Mouse (Mus musculus): ENCODE measurements around the gene Zmat1. TPM values are rescaled to one million over a fixed set of nuclear protein-coding genes. Genes with fewer than 3 reads are reported as not detected.
"Not testable (repeated sequence)": the region's sequence is repeated elsewhere in the genome, so short reads cannot be mapped to it uniquely, and the experiment has no call there.

The Zmat1 gene
- 7.0 and 8.8 TPM in 2 replicates for polyA plus RNA-seq (2016; fragmentation: Nextera tagmentation; extraction: Ambion mirVana)

GRCm38 (mm10) chrX:135008720-135009470 is at the start of gene Zmat1:
Gene Zmat1, minus strand, starts transcription at chrX:135009209.
- peak within 1 kb of the TSS; percentile 49 for H3K4me2 ChIP-seq (replicated peaks)
- 26% methylated on average over 49 of the region's 65 CpGs for WGBS
- ATAC-seq (ENCODE audit: low FRiP score): peak; percentile 99
- H3K27me3 ChIP-seq: peaks cover 13% of the 10 kb centered on the region
- no peaks in the 10 kb centered on the region for H3K36me3 ChIP-seq
- H3K27ac ChIP-seq: peak within 1 kb of the TSS; percentile 95
- H3K4me3 ChIP-seq: peak within 1 kb of the TSS; percentile 58
- H3K9ac ChIP-seq: peak within 1 kb of the TSS; percentile 78
- no peaks in the 10 kb centered on the region for H3K4me1 ChIP-seq
- no peaks in the 10 kb centered on the region for H3K9me3 ChIP-seq (replicated peaks)

GRCm38 (mm10) chrX:135053939-135054338 is 44.9 kb upstream of the Zmat1 start:
- ATAC-seq (ENCODE audit: low FRiP score): not testable (repeated sequence)
- 66% methylated on average over 1 of the region's 1 CpGs for whole genome bisulfite sequencing

GRCm38 (mm10) chrX:135035962-135036375 is 27.0 kb upstream of the Zmat1 start:
- peak; percentile 64 for ATAC-seq (ENCODE audit: low FRiP score)

More at GRCm38 (mm10) chrX:135053939-135054338, 44.9 kb upstream of the Zmat1 start:
- H3K4me2 ChIP-seq (replicated peaks); H3K36me3 ChIP-seq; H3K9me3 ChIP-seq (replicated peaks); H3K27ac ChIP-seq; H3K9ac ChIP-seq; H3K4me3 ChIP-seq; H3K4me1 ChIP-seq: not testable (repeated sequence)
- H3K27me3 ChIP-seq: peaks cover 12% of the 10 kb centered on the region

GRCm38 (mm10) chrX:135025135-135025534 is 16.1 kb upstream of the Zmat1 start:
- Histone ChIP-seq H3K27me3 (peaks cover 7% of the 10 kb centered on the region), H3K36me3 (no peaks in the 10 kb centered on the region), H3K27ac (no peak overlapping the region), H3K4me1 (no peaks in the 10 kb centered on the region), H3K4me2 (replicated peaks) (no peak overlapping the region), H3K4me3 (no peak overlapping the region), H3K9me3 (replicated peaks) (no peaks in the 10 kb centered on the region), H3K9ac (no peak overlapping the region)
- no peak for ATAC-seq (ENCODE audit: low FRiP score)
- WGBS: 85% methylated on average over 9 of the region's 9 CpGs

More at GRCm38 (mm10) chrX:135035962-135036375, 27.0 kb upstream of the Zmat1 start:
- no peak overlapping the region for H3K27ac ChIP-seq
- H3K9ac ChIP-seq: no peak overlapping the region
- H3K36me3 ChIP-seq: no peaks in the 10 kb centered on the region
- peaks cover 17% of the 10 kb centered on the region for H3K27me3 ChIP-seq
- H3K4me2 ChIP-seq (replicated peaks): peak overlapping the region; percentile 54
- WGBS: 25% methylated on average over 24 of the region's 24 CpGs
- no peaks in the 10 kb centered on the region for H3K4me1 ChIP-seq
- H3K4me3 ChIP-seq: peak overlapping the region; percentile 33
- no peaks in the 10 kb centered on the region for H3K9me3 ChIP-seq (replicated peaks)

- Histone ChIP-seq H3K4me3 (no peak overlapping the region), H3K4me1 (no peaks in the 10 kb centered on the region), H3K27ac (no peak overlapping the region), H3K27me3 (peaks cover 21% of the 10 kb centered on the region), H3K4me2 (replicated peaks) (no peak overlapping the region), H3K36me3 (no peaks in the 10 kb centered on the region), H3K9ac (no peak overlapping the region), H3K9me3 (replicated peaks) (no peaks in the 10 kb centered on the region)
- 45% methylated on average over 3 of the region's 3 CpGs for WGBS
- ATAC-seq (ENCODE audit: low FRiP score): no peak
Measured at GRCm38 (mm10) chrX:135011381-135011780, 2.4 kb upstream of the Zmat1 start.

- H3K4me3 ChIP-seq: peak overlapping the region; percentile 58
- H3K36me3 ChIP-seq: no peaks in the 10 kb centered on the region
- 34% methylated on average over 6 of the region's 6 CpGs for WGBS
- H3K27ac ChIP-seq: no peak overlapping the region
- peak; percentile 42; the same call in 1 of the 2 replicates for ATAC-seq (ENCODE audit: low FRiP score)
- H3K4me1 ChIP-seq: no peaks in the 10 kb centered on the region
- H3K9ac ChIP-seq: no peak overlapping the region
- H3K9me3 ChIP-seq (replicated peaks): no peaks in the 10 kb centered on the region
- peak overlapping the region; percentile 42 for H3K4me2 ChIP-seq (replicated peaks)
- H3K27me3 ChIP-seq: peaks cover 13% of the 10 kb centered on the region
Measured at GRCm38 (mm10) chrX:135009471-135009815, 434 bp upstream of the Zmat1 start.

- Histone ChIP-seq H3K36me3 (no peaks in the 10 kb centered on the region), H3K4me3 (peak overlapping the region; percentile 58), H3K27ac (no peak overlapping the region), H3K9me3 (replicated peaks) (no peaks in the 10 kb centered on the region), H3K4me1 (no peaks in the 10 kb centered on the region), H3K27me3 (peaks cover 13% of the 10 kb centered on the region), H3K9ac (no peak overlapping the region; the same call in 1 of the 2 replicates), H3K4me2 (replicated peaks) (peak overlapping the region; percentile 49)
- ATAC-seq (ENCODE audit: low FRiP score): no peak
- WGBS: 37% methylated on average over 5 of the region's 5 CpGs
Measured at GRCm38 (mm10) chrX:135008021-135008420, 988 bp downstream of the Zmat1 start.

GRCm38 (mm10) chrX:134964546-134964945 is 44.5 kb downstream of the Zmat1 start, which contains the start of gene Nxf2:
Gene Nxf2, minus strand, starts transcription at chrX:134964754.
- ATAC-seq (ENCODE audit: low FRiP score): no peak
- H3K27ac ChIP-seq: no peak within 1 kb of the TSS

GRCm38 (mm10) chrX:134963305-134964094 is 45.5 kb downstream of the Zmat1 start:
- Histone ChIP-seq H3K27ac (no peak overlapping the region), H3K4me3 (peak overlapping the region; percentile 32), H3K9ac (no peak overlapping the region), H3K27me3 (0 out of 2 replicates have a peak, but pooled peaks cover 4% of the 10 kb centered on the region), H3K36me3 (no peaks in the 10 kb centered on the region), H3K4me1 (no peaks in the 10 kb centered on the region), H3K9me3 (replicated peaks) (no peaks in the 10 kb centered on the region), H3K4me2 (replicated peaks) (peak overlapping the region; percentile 47)
- ATAC-seq (ENCODE audit: low FRiP score): peak; percentile 89
- WGBS: 48% methylated on average over 42 of the region's 53 CpGs

More at GRCm38 (mm10) chrX:134964546-134964945, 44.5 kb downstream of the Zmat1 start, which contains the start of gene Nxf2:
- WGBS: 92% methylated on average over 19 of the region's 19 CpGs
- Histone ChIP-seq H3K27me3 (no peaks in the 10 kb centered on the region; the same call in 1 of the 2 replicates), H3K9ac (no peak within 1 kb of the TSS), H3K4me2 (replicated peaks) (peak within 1 kb of the TSS; percentile 47), H3K4me1 (no peaks in the 10 kb centered on the region), H3K36me3 (no peaks in the 10 kb centered on the region), H3K9me3 (replicated peaks) (no peaks in the 10 kb centered on the region), H3K4me3 (peak within 1 kb of the TSS; percentile 32)

- no peak overlapping the region for H3K27ac ChIP-seq
- H3K36me3 ChIP-seq: no peaks in the 10 kb centered on the region
- no peak for ATAC-seq (ENCODE audit: low FRiP score)
- H3K9me3 ChIP-seq (replicated peaks): no peaks in the 10 kb centered on the region
- H3K4me1 ChIP-seq: no peaks in the 10 kb centered on the region
- no peak overlapping the region for H3K4me3 ChIP-seq
- peaks cover 4% of the 10 kb centered on the region; the same call in 1 of the 2 replicates for H3K27me3 ChIP-seq
- 38% methylated on average over 5 of the region's 5 CpGs for WGBS
- no peak overlapping the region for H3K4me2 ChIP-seq (replicated peaks)
- no peak overlapping the region for H3K9ac ChIP-seq
Measured at GRCm38 (mm10) chrX:134930361-134930760, 78.6 kb downstream of the Zmat1 start.

- Histone ChIP-seq H3K4me2 (replicated peaks) (no peak overlapping the region), H3K27me3 (peaks cover 4% of the 10 kb centered on the region; the same call in 1 of the 2 replicates), H3K36me3 (no peaks in the 10 kb centered on the region), H3K4me3 (no peak overlapping the region), H3K9ac (no peak overlapping the region), H3K4me1 (no peaks in the 10 kb centered on the region), H3K27ac (no peak overlapping the region), H3K9me3 (replicated peaks) (no peaks in the 10 kb centered on the region)
- WGBS: 80% methylated on average over 5 of the region's 5 CpGs
- ATAC-seq (ENCODE audit: low FRiP score): no peak
Measured at GRCm38 (mm10) chrX:134929927-134930326, 79.1 kb downstream of the Zmat1 start.

GRCm38 (mm10) chrX:134925058-134925457 is 84.0 kb downstream of the Zmat1 start:
- Histone ChIP-seq H3K4me3 (no peak overlapping the region), H3K4me1 (no peaks in the 10 kb centered on the region), H3K9ac (no peak overlapping the region), H3K9me3 (replicated peaks) (no peaks in the 10 kb centered on the region), H3K27ac (no peak overlapping the region), H3K27me3 (peaks cover 4% of the 10 kb centered on the region; the same call in 1 of the 2 replicates), H3K36me3 (no peaks in the 10 kb centered on the region), H3K4me2 (replicated peaks) (no peak overlapping the region)
- no peak for ATAC-seq (ENCODE audit: low FRiP score)

All from hindbrain, embryonic 12.5 days (tissue).